In the genomic region with DNA sequence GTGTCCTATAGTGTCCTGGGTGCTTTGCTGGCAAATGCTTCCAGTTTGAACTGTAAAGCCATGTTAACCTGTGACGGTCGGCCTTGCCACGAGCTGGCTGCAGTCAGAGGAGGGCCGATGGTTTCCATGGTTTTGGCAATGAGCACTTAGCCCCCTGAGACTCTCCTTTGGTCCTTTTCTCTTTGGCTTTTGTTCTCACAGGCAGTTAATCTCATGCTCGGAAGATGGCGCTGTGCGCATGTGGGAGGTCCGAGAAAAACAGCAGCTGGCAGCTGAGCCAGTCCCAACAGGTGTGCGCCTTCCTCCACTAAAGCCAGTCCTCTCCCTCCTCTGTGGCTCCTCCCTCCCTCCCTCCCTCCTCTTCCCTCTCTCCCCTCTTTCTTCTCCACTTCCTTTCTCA, we compare ENCODE assay signal across 8 mouse cellular contexts. TPM values are rescaled to one million over a fixed set of nuclear protein-coding genes. Genes with fewer than 3 reads are reported as not detected.
DNase-seq lines count a peak whose midpoint lies in the region; ATAC-seq and TF ChIP-seq lines count a peak whose summit lies in the region.

No protein-coding gene starts in this region.

- H3K4me2 ChIP-seq in hindbrain, embryonic 16.5 days (ENCODE audit: low read length): peak overlapping the region; percentile 27

- peak in 2 of 3 experiments; percentile 28 to 46; a peak in 4 of 6 replicates for TF ChIP-seq CTCF in MEL (IDR thresholded peaks at IDR 0.05 in 2 of 3, conservative IDR thresholded peaks at IDR 0.05 in 1 of 3; ENCODE audit: control insufficient read depth in 1 of 3, insufficient read depth in 1 of 3, low read depth in 2 of 3, low read length in 3 of 3, poor library complexity in 1 of 3, severe bottlenecking in 1 of 3)

- H3K4me3 ChIP-seq in MEL (ENCODE audit: control insufficient read depth in 1 of 2, insufficient read depth in 1 of 2, low read depth in 2 of 2, low read length in 2 of 2): no peak overlapping the region
- H3K4me3 ChIP-seq in forebrain, embryonic 10.5 days: no peak overlapping the region
- no peak overlapping the region for H3K4me3 ChIP-seq in hindbrain, embryonic 16.5 days (ENCODE audit: low read length)

- TF ChIP-seq RAD21 in MEL (IDR thresholded peaks at IDR 0.05; ENCODE audit: low read depth, low read length): peak; percentile 8; the same call in 1 of the 2 replicates

- H3K9me3 ChIP-seq in MEL (replicated peaks; ENCODE audit: insufficient read depth, low read length): no peaks in the 10 kb centered on the region
- no peaks in the 10 kb centered on the region for H3K9me3 ChIP-seq in forebrain, embryonic 10.5 days
- H3K9me3 ChIP-seq in hindbrain, embryonic 16.5 days (ENCODE audit: control insufficient read depth, low read length): no peaks in the 10 kb centered on the region

- H3K9ac ChIP-seq in MEL (ENCODE audit: control insufficient read depth, low read depth, low read length, poor library complexity, severe bottlenecking): no peak overlapping the region
- peak overlapping the region; percentile 33; the same call in 1 of the 2 replicates for H3K9ac ChIP-seq in hindbrain, embryonic 16.5 days (ENCODE audit: low read depth, low read length)

- H3K27ac ChIP-seq in MEL (ENCODE audit: control insufficient read depth, low read depth, low read length): no peak overlapping the region
- no peak overlapping the region for H3K27ac ChIP-seq in forebrain, embryonic 10.5 days
- 0 out of 2 replicates have a peak overlapping the region, but pooled peaks have one; percentile 17 for H3K27ac ChIP-seq in hindbrain, embryonic 16.5 days (ENCODE audit: low read depth, low read length)

- H3K79me2 ChIP-seq in MEL (ENCODE audit: control insufficient read depth, insufficient read depth, low read length, poor library complexity): no peaks in the 10 kb centered on the region

- no peaks in the 10 kb centered on the region for H3K27me3 ChIP-seq in MEL (ENCODE audit: control insufficient read depth in 1 of 2, insufficient read depth in 2 of 2, low read length in 2 of 2)
- no peaks in the 10 kb centered on the region; the same call in 1 of the 2 replicates for H3K27me3 ChIP-seq in forebrain, embryonic 10.5 days (ENCODE audit: poor library complexity, severe bottlenecking)
- no peaks in the 10 kb centered on the region for H3K27me3 ChIP-seq in hindbrain, embryonic 16.5 days (replicated peaks; ENCODE audit: control insufficient read depth, insufficient read depth, low read length)

- 10% methylated on average over 9 of the region's 9 CpGs for WGBS in forebrain, embryonic 10.5 days
- WGBS in hindbrain, embryonic 16.5 days: 5% methylated on average over 9 of the region's 9 CpGs

- peaks cover 0 to 10% of the 10 kb centered on the region in 2 experiments; a peak in 2 of 4 replicates for H3K36me3 ChIP-seq in MEL (ENCODE audit: control insufficient read depth in 1 of 2, insufficient read depth in 2 of 2, low read length in 2 of 2)
- no peaks in the 10 kb centered on the region for H3K36me3 ChIP-seq in forebrain, embryonic 10.5 days (replicated peaks)
- peaks cover 8% of the 10 kb centered on the region; the same call in 1 of the 2 replicates for H3K36me3 ChIP-seq in hindbrain, embryonic 16.5 days (ENCODE audit: control insufficient read depth, insufficient read depth, low read length)

- DNase-seq in MEL (ENCODE audit: low read depth, low spot score): no peak
- peak; percentile 89 for DNase-seq in brain, adult 2 months (ENCODE audit: low read depth, low spot score)
- DNase-seq in forebrain, embryonic 10.5 days (ENCODE audit: extremely low spot score, low spot score): peak; percentile 76
- DNase-seq in left cerebral cortex, adult 11 months (ENCODE audit: low spot score): peak; percentile 58
- peak; percentile 75 for DNase-seq in right cerebral cortex, postnatal 25 days
- no peak for DNase-seq in natural killer cell, adult 2 months (ENCODE audit: low spot score in 2 of 2)

- no peak for TF ChIP-seq EP300 in MEL (IDR thresholded peaks at IDR 0.05; ENCODE audit: low read depth in 1 of 2, low read length in 2 of 2)

- no peak for TF ChIP-seq POLR2A in MEL (IDR thresholded peaks at IDR 0.05; ENCODE audit: control insufficient read depth in 1 of 2, insufficient read depth in 1 of 2, low read depth in 1 of 2, low read length in 2 of 2, poor library complexity in 1 of 2)

- peak; percentile 81 for ATAC-seq in hindbrain, embryonic 16.5 days
- 0 out of 2 replicates have a peak, but pooled peaks have one; percentile 42 for ATAC-seq in megakaryocyte-erythroid progenitor cell, adult 5-6 weeks (replicated peaks; ENCODE audit: low FRiP score, low TSS enrichment, poor library complexity, severe bottlenecking)

- peaks cover 3 to 14% of the 10 kb centered on the region in 2 experiments; a peak in 3 of 4 replicates for H3K4me1 ChIP-seq in MEL (ENCODE audit: control insufficient read depth in 1 of 2, insufficient read depth in 2 of 2, low read length in 2 of 2)
- peaks cover 18% of the 10 kb centered on the region for H3K4me1 ChIP-seq in forebrain, embryonic 10.5 days
- H3K4me1 ChIP-seq in hindbrain, embryonic 16.5 days (ENCODE audit: control insufficient read depth, insufficient read depth, low read depth, low read length): peaks cover 4% of the 10 kb centered on the region

TF ChIP-seq in MEL, 35 proteins besides CTCF, POLR2A, EP300 and RAD21:
- no peak for TF ChIP-seq MXI1 (IDR thresholded peaks at IDR 0.05; ENCODE audit: low read depth, low read length)
- no peak for TF ChIP-seq CHD2 (IDR thresholded peaks at IDR 0.05; ENCODE audit: low read length)
- no peak for TF ChIP-seq MAFK (IDR thresholded peaks at IDR 0.05; ENCODE audit: borderline replicate concordance, low read depth, low read length)
- no peak for TF ChIP-seq NRF1 (IDR thresholded peaks at IDR 0.05; ENCODE audit: insufficient read depth, low read depth, low read length, poor library complexity, severe bottlenecking)
- TF ChIP-seq RCOR1 (IDR thresholded peaks at IDR 0.05; ENCODE audit: low read depth, low read length): no peak
- TF ChIP-seq ZNF384 (IDR thresholded peaks at IDR 0.05; ENCODE audit: low read depth, low read length): no peak
- TF ChIP-seq SIN3A (IDR thresholded peaks at IDR 0.05; ENCODE audit: low read length): no peak
- no peak for TF ChIP-seq KAT2A (conservative IDR thresholded peaks at IDR 0.05; ENCODE audit: low read depth, low read length)
- TF ChIP-seq MAX (IDR thresholded peaks at IDR 0.05; ENCODE audit: low read length): no peak
- TF ChIP-seq GABPA (IDR thresholded peaks at IDR 0.05; ENCODE audit: low read depth, low read length): no peak
- no peak for TF ChIP-seq ELF1 (IDR thresholded peaks at IDR 0.05; ENCODE audit: low read depth, low read length)
- TF ChIP-seq NELFE (IDR thresholded peaks at IDR 0.05; ENCODE audit: low read depth, low read length): no peak
- TF ChIP-seq CHD1 (IDR thresholded peaks at IDR 0.05; ENCODE audit: low read depth, low read length): no peak
- no peak for TF ChIP-seq TCF12 (IDR thresholded peaks at IDR 0.05; ENCODE audit: low read depth, low read length)
- no peak for TF ChIP-seq MAZ (IDR thresholded peaks at IDR 0.05; ENCODE audit: low read depth, low read length)
- TF ChIP-seq MYB (IDR thresholded peaks at IDR 0.05; ENCODE audit: low read depth, low read length): no peak
- TF ChIP-seq POLR2AphosphoS5 (IDR thresholded peaks at IDR 0.05; ENCODE audit: borderline replicate concordance, low read depth, low read length): no peak

RNA-seq across cellular contexts. Expression of gene Wdr41, which starts 41.8 kb away (rescaled TPM):
- total RNA-seq in MEL (2012; rRNA removed): 11.3 and 14.3 TPM in 2 replicates
- polyA plus RNA-seq in MEL (2012; ENCODE audit: insufficient read depth in 1 of 2, insufficient read length in 2 of 2, low read depth in 1 of 2, low replicate concordance in 2 of 2, missing spikeins in 1 of 2): 10 to 100 TPM in 1 of 2 experiments, not detected in 1; 14.3 TPM
- polyA plus RNA-seq in forebrain, embryonic 10.5 days (2016; fragmentation: Nextera tagmentation; extraction: Ambion mirVana): 15.8 and 15.9 TPM in 2 replicates
- 28.0 and 30.1 TPM in 2 replicates for polyA plus RNA-seq in hindbrain, embryonic 16.5 days (2015; fragmentation: Nextera tagmentation; extraction: Ambion mirVana)
- 18.2 and 20.8 TPM in 2 replicates for total RNA-seq in megakaryocyte-erythroid progenitor cell, adult 5-6 weeks (2014; fragmentation: Nextera tagmentation)
- total RNA-seq in megakaryocyte-erythroid progenitor cell, adult 5-6 weeks (2017): 8.9 and 12.7 TPM in 2 replicates

Comparison
In these comparisons a context has a peak if more than half of its experiments do, and no peak if none do; other contexts are left out.
1. DNase-seq: peak in brain, adult 2 months (single experiment), forebrain, embryonic 10.5 days (single experiment), left cerebral cortex, adult 11 months (single experiment) and right cerebral cortex, postnatal 25 days (single experiment); none in MEL (single experiment) and natural killer cell, adult 2 months (0 of 2).